Mouse (Mus musculus) forebrain, embryonic 12.5 days (tissue): ENCODE results near the gene Xylt1. TPM values are rescaled to one million over a fixed set of nuclear protein-coding genes. Genes with fewer than 3 reads are reported as not detected.
A peak's percentile ranks its signal among the peaks of the same experiment; 100 is the strongest.

Source experiments
- ATAC-seq: fragments of 200-750 bp; cut with Nextera tagmentation; 2 replicates; pipeline ENCODE4 v1.8.0; 2017; ENCODE audit warnings: moderate TSS enrichment; ENCODE audit not compliant: low FRiP score
- H3K27ac ChIP-seq: fragments of 300-500 bp; sonication (generic); 2 replicates; pipeline ENCODE4 v1.5.1; 2016; ENCODE audit warnings: mild to moderate bottlenecking
- H3K27me3 ChIP-seq: fragments of 300-500 bp; sonication (generic); 2 replicates; pipeline ENCODE4 v1.6.1; 2016; ENCODE audit warnings: mild to moderate bottlenecking
- H3K36me3 ChIP-seq: fragments of 300-500 bp; sonication (generic); replicated peaks from 2 replicates; pipeline ENCODE4 v1.6.1; 2016; ENCODE audit warnings: mild to moderate bottlenecking
- H3K4me1 ChIP-seq: fragments of 300-500 bp; sonication (generic); 2 replicates; pipeline ENCODE4 v1.6.1; 2016
- H3K4me2 ChIP-seq: fragments of 300-500 bp; sonication (generic); 2 replicates; pipeline ENCODE4 v1.6.1; 2016; ENCODE audit warnings: mild to moderate bottlenecking, moderate library complexity
- H3K4me3 ChIP-seq: fragments of 300-500 bp; sonication (generic); replicated peaks from 2 replicates; pipeline ENCODE4 v1.5.1; 2016; ENCODE audit warnings: mild to moderate bottlenecking
- H3K9ac ChIP-seq: fragments of 300-500 bp; sonication (generic); 2 replicates; pipeline ENCODE4 v1.6.1; 2016; ENCODE audit warnings: mild to moderate bottlenecking
- H3K9me3 ChIP-seq: fragments of 300-500 bp; sonication (generic); 2 replicates; pipeline ENCODE4 v1.6.1; 2016
- WGBS: fragments of 180-500 bp; shearing (Covaris S2); methylation state at CpG from one replicate; pipeline ENCODE4 v1.1.7; 2016; 5-methylcytosine and 5-hydroxymethylcytosine counted together
- polyA plus RNA-seq: library from polyadenylated mRNA; unstranded; fragments of >200 nt; fragmentation: Nextera tagmentation; extraction: Ambion mirVana; gene quantifications from 2 replicates; pipeline ENCODE4 v1.2.1, GENCODE M21; 2016

Xylt1 gene
- 3.4 and 5.0 TPM in 2 replicates for polyA plus RNA-seq

DNA sequence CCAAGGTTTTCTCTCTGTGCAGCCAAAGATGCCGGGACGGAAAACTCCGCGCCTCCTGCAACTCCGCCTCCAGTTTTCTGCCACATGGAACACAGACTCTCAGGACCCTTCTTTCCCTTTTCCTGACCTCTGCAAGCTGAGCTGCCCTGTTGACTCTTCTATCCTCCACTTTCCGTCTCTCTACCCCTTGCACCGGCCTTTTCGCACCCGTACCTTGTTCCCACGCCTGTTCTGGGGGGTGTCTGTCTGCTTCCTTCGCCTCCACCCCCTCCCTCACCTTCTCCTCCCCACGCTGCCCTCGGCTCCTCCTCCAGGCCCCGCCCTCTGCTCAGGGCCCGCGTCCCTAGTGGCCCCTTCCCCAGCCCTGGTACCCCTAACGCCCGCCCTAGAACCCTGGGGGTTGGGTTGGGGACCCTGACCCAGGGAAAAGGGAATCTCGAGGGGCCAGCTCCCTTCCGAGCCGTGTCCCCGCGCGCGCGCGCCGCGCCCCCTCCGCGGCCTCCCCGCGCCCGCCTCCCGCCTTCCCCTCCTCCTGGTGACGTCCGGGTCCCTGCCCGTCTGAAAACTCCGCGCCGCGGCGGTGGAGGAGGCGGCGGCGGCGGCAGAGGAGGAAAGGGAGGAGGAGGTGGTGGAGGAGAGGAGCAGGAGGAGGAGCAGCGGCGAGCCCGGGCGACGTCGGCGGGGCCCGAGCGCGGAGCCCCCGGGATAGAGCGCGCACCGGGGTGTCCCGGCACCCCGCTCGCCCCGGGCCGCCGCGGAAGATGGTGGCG lies at the start of gene Xylt1:
Gene Xylt1, plus strand, starts transcription at position 562 of the 770 bp plus-strand sequence.
- ATAC-seq, result peak; percentile 81
- under 1% methylated on average over 54 of the region's 69 CpGs for WGBS

DNA sequence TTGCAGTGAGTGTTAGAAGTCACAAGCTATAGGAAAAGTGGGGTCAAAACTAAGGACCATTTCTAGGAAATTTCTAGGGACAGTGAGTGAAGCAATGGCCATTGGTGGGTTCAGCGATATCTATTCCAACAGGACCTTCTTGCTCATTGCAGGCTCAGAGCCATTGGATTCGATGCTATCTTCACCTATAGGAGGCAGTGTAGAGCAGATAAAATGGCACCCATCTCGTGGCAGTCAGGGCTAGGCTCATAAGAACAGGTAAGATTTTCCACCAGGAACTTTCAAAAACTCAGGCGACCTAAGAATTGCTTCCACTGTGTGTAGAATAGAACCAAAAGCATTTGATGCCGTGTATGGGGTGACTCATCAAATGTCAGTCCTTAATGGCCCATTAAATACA lies 46.8 kb upstream of the Xylt1 start:
- Histone ChIP-seq H3K9me3 (no peaks in the 10 kb centered on the region), H3K27ac (no peak overlapping the region), H3K9ac (no peak overlapping the region), H3K27me3 (no peaks in the 10 kb centered on the region), H3K4me3 (no peak overlapping the region), H3K4me1 (no peaks in the 10 kb centered on the region), H3K36me3 (no peaks in the 10 kb centered on the region), H3K4me2 (no peak overlapping the region)
- ATAC-seq, result no peak
- 82% methylated on average over 5 of the region's 5 CpGs for WGBS

More for the DNA sequence above, at the start of gene Xylt1:
- peak within 1 kb of the TSS; percentile 79 for H3K4me2 ChIP-seq
- no peaks in the 10 kb centered on the region for H3K36me3 ChIP-seq
- peak within 1 kb of the TSS; percentile 79 for H3K27ac ChIP-seq
- H3K27me3 ChIP-seq, result peaks cover 9% of the 10 kb centered on the region
- H3K4me1 ChIP-seq, result peaks cover 39% of the 10 kb centered on the region
- peak within 1 kb of the TSS; percentile 91 for H3K4me3 ChIP-seq
- H3K9ac ChIP-seq, result peak within 1 kb of the TSS; percentile 89
- no peaks in the 10 kb centered on the region for H3K9me3 ChIP-seq

DNA sequence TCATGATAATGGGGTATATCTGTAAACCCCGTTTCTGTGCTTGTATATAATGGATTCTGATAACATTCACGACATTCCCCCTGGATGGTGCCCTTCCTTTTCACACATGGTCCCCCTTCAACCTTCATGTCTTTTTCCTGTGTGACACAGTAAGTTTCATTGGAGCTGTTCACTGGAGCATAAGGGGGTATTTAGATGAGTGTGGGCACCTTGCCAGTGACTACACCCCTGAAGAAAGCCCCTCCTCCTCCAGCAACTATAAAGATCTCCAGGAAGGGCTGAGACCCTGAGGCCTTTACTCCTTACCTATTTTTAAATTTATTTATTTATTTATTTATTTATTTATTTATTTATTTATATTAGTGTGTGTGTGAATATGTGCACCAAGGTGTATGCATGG lies 24.5 kb upstream of the Xylt1 start:
- H3K27ac ChIP-seq, result no peak overlapping the region
- H3K9me3 ChIP-seq, result no peaks in the 10 kb centered on the region
- no peaks in the 10 kb centered on the region for H3K27me3 ChIP-seq
- no peaks in the 10 kb centered on the region for H3K36me3 ChIP-seq
- WGBS, result 56% methylated on average over 2 of the region's 2 CpGs
- H3K4me2 ChIP-seq, result no peak overlapping the region
- no peak overlapping the region for H3K9ac ChIP-seq
- no peaks in the 10 kb centered on the region for H3K4me1 ChIP-seq
- no peak overlapping the region for H3K4me3 ChIP-seq
- no peak; the same call in 1 of the 2 replicates for ATAC-seq

DNA sequence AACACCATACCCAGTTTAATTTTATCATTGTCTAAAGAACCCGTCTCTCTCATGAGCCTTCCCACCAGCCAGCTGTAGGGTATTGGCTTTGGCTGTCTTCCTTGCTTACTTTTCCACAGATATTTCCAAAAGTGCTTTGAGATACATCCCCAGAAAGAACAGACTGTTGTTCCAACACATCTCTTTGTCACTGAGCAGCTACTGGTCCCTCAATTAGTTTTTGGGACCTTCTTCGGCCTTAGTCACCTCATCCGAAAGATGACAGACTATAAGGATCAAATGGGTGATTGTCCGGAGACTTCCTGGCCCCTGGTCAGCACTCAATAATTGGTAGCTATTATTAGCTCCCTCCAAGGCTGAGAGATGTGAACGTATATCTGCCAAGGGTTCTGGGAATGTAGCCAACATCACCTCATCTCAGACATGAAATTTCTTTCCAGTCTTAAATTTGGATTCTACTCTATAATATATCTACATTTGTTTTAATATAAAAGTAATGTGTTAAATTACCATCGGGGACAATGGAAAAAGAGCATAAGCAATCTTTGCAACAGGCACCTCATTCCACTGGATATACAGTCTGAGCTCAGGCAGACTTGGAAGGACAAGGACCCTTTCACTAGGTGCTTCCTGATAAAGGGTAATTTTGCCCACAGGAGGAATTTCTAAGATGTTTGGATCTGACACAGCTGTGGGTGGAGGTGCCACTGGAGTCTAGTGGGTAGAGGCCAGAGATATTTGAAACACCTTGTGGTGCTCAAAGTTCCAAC lies 23.2 kb upstream of the Xylt1 start:
- Histone ChIP-seq H3K27me3 (no peaks in the 10 kb centered on the region), H3K27ac (no peak overlapping the region), H3K4me1 (no peaks in the 10 kb centered on the region), H3K9me3 (no peaks in the 10 kb centered on the region), H3K9ac (no peak overlapping the region), H3K36me3 (no peaks in the 10 kb centered on the region), H3K4me2 (no peak overlapping the region), H3K4me3 (no peak overlapping the region)
- ATAC-seq, result no peak
- WGBS, result 88% methylated on average over 6 of the region's 6 CpGs

DNA sequence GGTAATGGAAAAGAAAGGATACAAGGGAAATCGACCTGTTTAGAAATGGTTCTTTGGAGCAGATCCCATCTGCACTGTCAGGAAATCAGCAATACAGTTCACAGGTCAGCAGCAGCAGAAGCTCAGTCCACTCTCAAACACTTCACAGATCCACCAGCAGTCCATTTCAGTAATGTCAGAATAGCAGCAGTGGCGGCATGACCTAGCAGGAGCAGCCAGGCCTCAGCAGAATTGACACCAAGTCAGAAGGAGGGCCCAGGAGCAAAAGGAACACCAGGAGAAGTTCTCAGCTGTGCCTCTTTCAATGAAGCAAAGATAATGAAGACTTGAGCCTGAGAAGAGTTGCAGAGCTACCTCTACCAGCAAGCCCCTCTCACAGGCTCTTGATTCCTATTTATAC lies 19.5 kb upstream of the Xylt1 start:
- H3K9ac ChIP-seq, result no peak overlapping the region
- no peak overlapping the region for H3K27ac ChIP-seq
- H3K27me3 ChIP-seq, result no peaks in the 10 kb centered on the region
- WGBS, result 90% methylated on average over 2 of the region's 2 CpGs
- no peaks in the 10 kb centered on the region for H3K9me3 ChIP-seq
- no peaks in the 10 kb centered on the region for H3K36me3 ChIP-seq
- no peaks in the 10 kb centered on the region for H3K4me1 ChIP-seq
- no peak for ATAC-seq
- H3K4me3 ChIP-seq, result no peak overlapping the region
- no peak overlapping the region for H3K4me2 ChIP-seq

DNA sequence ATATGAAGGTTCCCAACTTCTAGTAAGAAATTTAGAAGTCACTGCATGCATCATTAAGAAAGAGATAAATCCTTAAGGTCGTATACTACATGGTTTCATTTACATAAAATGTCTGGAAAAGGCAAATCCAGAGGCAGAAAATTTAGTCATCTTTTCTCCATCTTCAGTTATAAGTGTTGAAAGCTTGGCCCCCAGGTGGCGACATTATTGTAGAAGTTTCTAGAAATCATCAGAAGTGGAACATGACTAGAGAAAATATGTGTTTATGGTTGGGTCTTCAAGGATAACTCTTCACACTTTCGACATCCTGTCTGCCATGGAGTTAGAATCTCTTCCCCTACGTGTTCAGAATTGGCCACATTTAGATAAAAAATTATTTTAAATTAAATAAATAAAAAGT lies 18.3 kb upstream of the Xylt1 start:
- H3K36me3 ChIP-seq, result no peaks in the 10 kb centered on the region
- no peaks in the 10 kb centered on the region for H3K9me3 ChIP-seq
- no peak overlapping the region for H3K9ac ChIP-seq
- H3K4me3 ChIP-seq, result no peak overlapping the region
- H3K27ac ChIP-seq, result no peak overlapping the region
- no peaks in the 10 kb centered on the region for H3K4me1 ChIP-seq
- WGBS, result 89% methylated on average over 4 of the region's 4 CpGs
- no peak overlapping the region for H3K4me2 ChIP-seq
- ATAC-seq, result no peak
- H3K27me3 ChIP-seq, result no peaks in the 10 kb centered on the region; the same call in 1 of the 2 replicates

DNA sequence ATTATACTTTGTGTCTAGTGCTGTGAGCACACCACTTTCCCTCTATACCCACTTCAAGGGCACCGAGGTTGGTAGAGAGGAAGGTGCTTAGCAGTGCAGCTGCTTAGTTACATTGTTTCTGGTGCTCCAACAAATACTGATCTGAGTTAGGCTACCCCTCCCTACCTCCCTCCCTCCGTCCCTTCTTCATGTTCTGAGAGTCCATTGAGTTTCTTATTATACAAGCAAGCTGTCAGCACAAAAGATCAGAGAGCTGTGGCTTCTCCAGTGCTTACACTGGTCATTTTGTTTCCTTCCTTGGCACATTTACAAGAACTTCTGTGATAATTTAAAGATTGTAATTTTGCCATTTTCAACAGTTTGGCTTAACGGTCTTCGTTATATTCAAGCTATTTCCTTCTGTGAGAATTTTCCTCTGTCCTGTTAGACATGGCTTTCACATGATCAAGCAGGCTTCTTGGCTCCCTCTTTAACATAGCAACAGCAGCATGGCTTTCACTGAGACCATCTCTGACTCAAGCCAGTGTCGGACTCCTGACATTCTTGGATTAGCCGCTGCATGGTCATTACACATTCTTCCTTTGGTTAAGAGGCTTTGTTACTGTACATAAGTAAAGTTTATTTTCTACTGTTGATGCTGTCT lies 12.0 kb upstream of the Xylt1 start:
- 0 out of 2 replicates have a peak overlapping the region, but pooled peaks have one; percentile 19 for H3K27ac ChIP-seq
- H3K9ac ChIP-seq, result no peak overlapping the region
- no peaks in the 10 kb centered on the region for H3K36me3 ChIP-seq
- H3K27me3 ChIP-seq, result no peaks in the 10 kb centered on the region; the same call in 1 of the 2 replicates
- peaks cover 8% of the 10 kb centered on the region for H3K4me1 ChIP-seq
- ATAC-seq, result no peak
- no peak overlapping the region for H3K4me2 ChIP-seq
- WGBS, result 42% methylated on average over 6 of the region's 6 CpGs
- no peak overlapping the region for H3K4me3 ChIP-seq
- H3K9me3 ChIP-seq, result no peaks in the 10 kb centered on the region

DNA sequence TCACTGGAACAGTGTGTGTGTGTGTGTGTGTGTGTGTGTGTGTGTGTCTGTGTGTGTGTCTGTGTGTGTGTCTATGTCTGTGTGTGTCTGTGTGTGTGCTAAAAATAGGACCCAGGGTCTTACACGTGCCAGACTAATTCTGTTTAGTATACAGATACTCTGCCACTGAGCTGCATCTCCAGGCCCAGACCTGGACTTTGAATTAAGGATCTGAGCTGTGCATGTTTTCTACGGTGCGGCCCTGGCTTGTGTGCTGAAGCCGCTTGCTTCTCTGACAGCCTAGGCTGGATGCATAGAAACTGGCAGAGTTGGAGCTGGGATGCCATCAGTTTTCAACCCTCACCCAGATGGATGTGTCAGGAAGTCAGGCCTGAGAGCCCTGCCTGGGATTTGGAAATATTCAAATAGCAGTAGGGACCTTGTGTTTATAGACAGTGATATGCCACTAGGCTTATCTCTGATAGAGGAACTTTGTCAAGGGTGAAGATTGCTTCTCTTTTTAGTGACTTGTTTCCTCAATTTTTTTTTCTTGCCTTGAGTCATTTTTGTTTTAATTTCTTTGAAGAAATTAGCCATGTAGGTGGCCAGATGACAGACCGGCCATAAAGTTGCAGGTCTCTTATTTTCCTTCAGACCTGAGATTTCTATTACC lies 11.4 kb upstream of the Xylt1 start:
- 80% methylated on average over 5 of the region's 5 CpGs for WGBS
- H3K27ac ChIP-seq, result 0 out of 2 replicates have a peak overlapping the region, but pooled peaks have one; percentile 19
- no peaks in the 10 kb centered on the region for H3K36me3 ChIP-seq
- ATAC-seq, result no peak
- no peak overlapping the region for H3K9ac ChIP-seq
- no peaks in the 10 kb centered on the region; the same call in 1 of the 2 replicates for H3K27me3 ChIP-seq
- peaks cover 8% of the 10 kb centered on the region for H3K4me1 ChIP-seq
- H3K4me3 ChIP-seq, result no peak overlapping the region
- H3K4me2 ChIP-seq, result no peak overlapping the region
- no peaks in the 10 kb centered on the region for H3K9me3 ChIP-seq

DNA sequence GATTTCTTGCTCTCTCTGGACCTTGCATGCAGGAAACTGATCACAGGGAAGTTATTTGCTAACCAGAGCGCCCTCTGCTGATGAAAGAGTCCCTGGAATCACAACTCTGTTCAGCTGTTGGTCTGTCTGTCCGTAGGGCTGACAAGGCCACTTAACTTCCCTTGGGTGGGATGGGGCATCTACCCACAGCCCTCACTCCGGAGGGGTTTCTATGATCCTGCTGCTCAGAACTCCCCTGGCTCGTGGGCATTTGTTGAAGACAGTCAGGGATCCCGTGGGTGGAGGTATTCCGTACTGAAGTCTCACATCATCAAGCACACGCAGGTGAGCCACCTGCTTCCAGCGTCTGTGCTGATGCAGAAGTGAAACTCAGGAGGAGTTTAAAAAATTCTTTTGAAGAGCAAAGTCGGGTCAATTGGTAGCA lies 4.9 kb upstream of the Xylt1 start:
- Histone ChIP-seq H3K4me2 (no peak overlapping the region), H3K27me3 (peaks cover 9% of the 10 kb centered on the region), H3K4me3 (no peak overlapping the region), H3K36me3 (no peaks in the 10 kb centered on the region), H3K9ac (no peak overlapping the region), H3K4me1 (peaks cover 5% of the 10 kb centered on the region), H3K27ac (no peak overlapping the region), H3K9me3 (no peaks in the 10 kb centered on the region)
- ATAC-seq, result no peak
- 40% methylated on average over 9 of the region's 9 CpGs for WGBS

DNA sequence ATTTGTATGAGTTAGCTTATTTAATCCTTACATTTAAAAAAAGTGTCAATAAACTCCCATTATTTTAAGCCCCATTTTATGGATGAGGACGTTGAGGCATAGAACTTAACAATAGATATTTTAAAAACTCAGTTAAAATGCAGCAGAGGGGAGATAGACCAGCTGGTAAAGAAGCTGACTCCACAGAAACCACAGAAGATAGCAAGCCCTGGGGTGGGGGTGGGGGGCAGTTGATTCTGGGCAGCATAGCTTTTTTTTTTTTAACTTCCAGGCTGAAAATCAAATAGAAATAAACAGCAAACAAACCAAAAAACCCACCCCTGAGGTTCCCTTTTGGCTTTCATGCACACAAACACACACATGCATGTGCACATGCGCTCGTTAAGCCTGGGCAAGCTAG lies 3.6 kb upstream of the Xylt1 start:
- H3K4me2 ChIP-seq, result no peak overlapping the region
- H3K9ac ChIP-seq, result no peak overlapping the region
- no peaks in the 10 kb centered on the region for H3K9me3 ChIP-seq
- H3K36me3 ChIP-seq, result no peaks in the 10 kb centered on the region
- 83% methylated on average over 3 of the region's 3 CpGs for WGBS
- H3K27ac ChIP-seq, result no peak overlapping the region
- H3K4me3 ChIP-seq, result no peak overlapping the region
- ATAC-seq, result no peak
- peaks cover 13% of the 10 kb centered on the region for H3K4me1 ChIP-seq
- peaks cover 9% of the 10 kb centered on the region for H3K27me3 ChIP-seq

DNA sequence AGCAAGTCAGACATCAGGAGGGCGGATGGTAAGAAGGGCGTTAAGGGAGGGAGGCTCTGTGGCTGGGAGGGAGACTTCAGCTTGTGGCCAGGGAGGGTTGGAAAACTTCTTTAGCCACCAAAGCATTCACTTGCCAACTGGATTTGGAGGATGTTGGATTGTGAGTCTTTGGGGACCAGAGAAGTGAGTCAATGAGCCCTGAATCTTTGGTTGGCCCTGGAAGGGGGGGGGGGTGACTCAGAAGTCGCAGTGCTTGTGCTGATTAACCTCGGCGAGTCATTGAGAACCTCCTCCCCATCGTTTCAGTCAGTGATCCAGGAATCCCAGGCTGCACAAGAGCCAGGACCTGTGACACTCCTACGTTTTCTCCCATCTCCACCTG lies 752 bp upstream of the Xylt1 start:
- H3K9me3 ChIP-seq, result no peaks in the 10 kb centered on the region
- H3K36me3 ChIP-seq, result no peaks in the 10 kb centered on the region
- no peak overlapping the region for H3K27ac ChIP-seq
- H3K4me2 ChIP-seq, result peak overlapping the region; percentile 79
- H3K9ac ChIP-seq, result peak overlapping the region; percentile 89
- WGBS, result 3% methylated on average over 7 of the region's 7 CpGs
- peaks cover 9% of the 10 kb centered on the region for H3K27me3 ChIP-seq
- no peak for ATAC-seq
- H3K4me1 ChIP-seq, result peaks cover 39% of the 10 kb centered on the region
- peak overlapping the region; percentile 91 for H3K4me3 ChIP-seq
